Mouse (Mus musculus) liver, embryonic 14.5 days (tissue): Measurements from ENCODE around the gene Fmnl3.

Source experiments
- CTCF ChIP-seq: IDR thresholded peaks from 2 replicates; pipeline ENCODE4 v1.5.1; 2016; ENCODE audit warnings: antibody characterized with exemption, low read depth, control low read depth
- EP300 ChIP-seq: IDR thresholded peaks from 2 replicates; pipeline ENCODE4 v1.6.1; 2016; ENCODE audit warnings: antibody characterized with exemption, low read depth

DNA sequence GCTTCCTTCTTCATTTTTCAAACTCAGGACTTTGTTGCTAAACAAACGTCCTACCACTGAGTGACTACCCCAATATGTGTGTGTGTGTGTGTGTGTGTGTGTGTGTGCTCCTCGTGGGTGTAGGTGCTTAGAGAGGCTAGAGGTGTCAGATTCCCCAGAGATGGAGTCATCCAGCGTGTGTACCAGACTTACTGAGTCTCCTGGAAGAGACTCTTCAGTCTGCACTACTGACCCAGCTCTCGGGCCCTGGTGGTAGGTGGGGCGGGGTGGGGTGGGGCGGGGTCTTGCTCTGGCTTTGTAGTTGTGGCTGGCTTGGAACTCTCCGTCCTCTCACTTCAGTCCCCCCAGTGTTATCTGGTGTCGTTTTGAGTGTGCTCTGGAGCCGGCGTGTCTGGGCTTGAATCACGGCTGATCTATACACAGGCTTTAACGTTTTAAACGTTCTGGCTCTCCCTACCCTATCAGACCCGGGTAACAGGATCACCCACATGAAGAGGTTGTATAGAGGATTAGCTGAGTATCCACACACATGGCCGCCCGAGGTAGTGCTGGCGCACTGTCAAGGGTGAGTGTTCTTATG, 47.5 kb upstream of the Fmnl3 start:
- no peak for TF ChIP-seq CTCF
- no peak for TF ChIP-seq EP300
